Mouse (Mus musculus): ENCODE data around the gene Adcy4. TPM values are rescaled to one million over a fixed set of nuclear protein-coding genes. Genes with fewer than 3 reads are reported as not detected.

The Adcy4 gene
- polyA plus RNA-seq, 1 experiment from 2014 or later: 10.1 TPM

DNA sequence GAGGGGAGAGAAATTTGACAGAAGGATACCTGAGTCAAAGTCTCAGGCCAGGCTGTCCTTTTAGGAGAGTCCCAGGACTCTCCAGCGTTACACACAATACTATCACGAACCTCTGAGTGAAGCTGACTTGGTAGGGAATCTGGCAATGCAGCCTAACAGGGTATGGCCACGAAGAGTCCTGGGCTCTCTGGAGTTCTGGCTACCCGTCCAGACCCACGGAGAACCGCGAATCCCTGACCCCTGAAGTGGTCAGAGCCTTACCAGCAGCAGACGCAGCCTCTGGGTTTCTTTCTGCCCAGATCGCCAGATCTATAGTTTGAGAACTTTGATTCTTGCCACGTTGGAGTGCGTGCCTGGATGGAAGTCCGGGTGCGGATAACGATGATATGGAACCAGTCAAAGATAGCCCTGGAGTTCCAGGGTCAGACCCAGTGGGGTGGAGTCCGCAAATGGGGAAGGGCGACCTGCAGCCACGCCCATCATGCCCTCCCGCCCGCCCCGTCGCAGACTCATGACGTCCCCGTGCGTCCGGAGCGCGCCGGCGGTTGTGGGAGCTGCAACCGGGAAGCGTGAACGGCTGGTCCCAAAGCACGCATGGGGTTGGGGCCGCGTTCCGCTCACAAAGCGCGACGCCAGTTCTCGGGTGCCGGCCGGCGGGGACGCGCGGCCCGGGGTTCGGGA is 38.6 kb downstream of the Adcy4 start, which contains the start of the genes Dhrs1 and Nop9:
Gene Dhrs1 (minus strand): TSS at position 511 of the 681 bp plus-strand sequence.
Gene Nop9 (plus strand): TSS at position 514 of the 681 bp plus-strand sequence.
- Histone ChIP-seq H3K27ac (peak within 1 kb of the TSS; percentile 32; the same call in 1 of the 2 replicates), H3K9ac (peak within 1 kb of the TSS; percentile 80)
- peak; percentile 91 for ATAC-seq (ENCODE audit: low FRiP score, low read depth)

DNA sequence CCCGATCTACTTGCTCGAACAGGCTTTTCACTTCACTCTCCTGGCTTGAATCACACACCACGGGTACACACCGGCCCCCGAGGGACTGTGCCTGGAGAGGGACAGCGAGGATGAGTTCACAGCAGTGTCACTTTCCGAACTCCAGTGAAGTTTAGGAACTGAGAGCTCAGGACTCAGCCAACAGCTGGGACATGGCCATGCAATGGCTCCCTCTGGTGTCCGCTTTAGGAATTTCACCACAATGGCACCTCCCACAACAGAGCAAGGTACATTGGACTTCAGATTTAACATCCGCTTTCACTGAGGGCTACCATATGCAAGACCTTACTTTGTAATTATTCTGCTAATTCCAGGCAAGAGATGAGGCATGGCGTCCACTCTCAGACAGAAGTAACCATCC is 40.2 kb downstream of the Adcy4 start:
- ATAC-seq (ENCODE audit: low FRiP score, low read depth): peak; percentile 44
- 26% methylated on average over 10 of the region's 10 CpGs for WGBS
- no peak overlapping the region for H3K27ac ChIP-seq
- H3K4me1 ChIP-seq: peaks cover 26% of the 10 kb centered on the region
- H3K36me3 ChIP-seq: peaks cover 36% of the 10 kb centered on the region
- H3K9me3 ChIP-seq: no peaks in the 10 kb centered on the region
- no peaks in the 10 kb centered on the region for H3K27me3 ChIP-seq (replicated peaks)
- H3K9ac ChIP-seq: no peak overlapping the region
- peak overlapping the region; percentile 98 for H3K4me2 ChIP-seq (replicated peaks)
- H3K4me3 ChIP-seq: no peak overlapping the region

More for the DNA sequence above, 38.6 kb downstream of the Adcy4 start, which contains the start of the genes Dhrs1 and Nop9:
- peaks cover 26% of the 10 kb centered on the region for H3K4me1 ChIP-seq
- 2% methylated on average over 48 of the region's 48 CpGs for WGBS
- no peaks in the 10 kb centered on the region for H3K27me3 ChIP-seq (replicated peaks)
- H3K4me3 ChIP-seq: peak within 1 kb of the TSS; percentile 84
- no peaks in the 10 kb centered on the region for H3K9me3 ChIP-seq
- H3K36me3 ChIP-seq: peaks cover 32% of the 10 kb centered on the region
- H3K4me2 ChIP-seq (replicated peaks): peak within 1 kb of the TSS; percentile 98

DNA sequence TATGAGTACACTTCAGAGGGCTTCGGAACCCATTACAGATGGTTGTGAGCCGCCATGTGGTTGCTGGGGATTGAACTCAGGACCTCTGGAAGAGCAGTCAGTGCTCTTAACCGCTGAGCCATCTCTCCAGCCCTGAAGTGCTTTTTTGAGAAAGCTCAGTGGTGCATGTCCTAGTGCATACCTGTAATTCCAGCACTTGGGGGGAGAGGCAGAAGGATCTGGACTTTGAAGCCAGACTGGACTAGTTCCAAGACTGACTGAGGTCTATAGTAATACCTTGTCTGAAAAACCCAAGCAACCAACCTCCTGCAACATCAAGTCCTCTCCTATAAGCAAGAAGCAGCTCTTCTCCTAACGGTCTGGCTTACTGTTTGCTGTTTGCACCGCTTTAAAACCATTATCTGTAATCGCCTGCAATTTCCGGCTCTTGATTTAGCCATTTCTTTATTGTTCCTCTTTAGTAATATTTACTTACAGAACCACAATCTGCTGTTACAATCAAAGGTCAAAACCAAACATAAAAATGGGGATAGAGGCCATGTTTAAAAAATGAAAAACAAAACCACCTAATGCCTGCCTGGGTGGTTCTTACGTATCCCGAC is 46.7 kb downstream of the Adcy4 start:
- Histone ChIP-seq H3K36me3 (peaks cover 32% of the 10 kb centered on the region), H3K4me3 (no peak overlapping the region), H3K4me2 (replicated peaks) (no peak overlapping the region), H3K4me1 (no peaks in the 10 kb centered on the region), H3K9ac (no peak overlapping the region), H3K27ac (no peak overlapping the region), H3K9me3 (no peaks in the 10 kb centered on the region), H3K27me3 (replicated peaks) (no peaks in the 10 kb centered on the region)
- WGBS: 89% methylated on average over 9 of the region's 9 CpGs
- ATAC-seq (ENCODE audit: low FRiP score, low read depth): no peak

DNA sequence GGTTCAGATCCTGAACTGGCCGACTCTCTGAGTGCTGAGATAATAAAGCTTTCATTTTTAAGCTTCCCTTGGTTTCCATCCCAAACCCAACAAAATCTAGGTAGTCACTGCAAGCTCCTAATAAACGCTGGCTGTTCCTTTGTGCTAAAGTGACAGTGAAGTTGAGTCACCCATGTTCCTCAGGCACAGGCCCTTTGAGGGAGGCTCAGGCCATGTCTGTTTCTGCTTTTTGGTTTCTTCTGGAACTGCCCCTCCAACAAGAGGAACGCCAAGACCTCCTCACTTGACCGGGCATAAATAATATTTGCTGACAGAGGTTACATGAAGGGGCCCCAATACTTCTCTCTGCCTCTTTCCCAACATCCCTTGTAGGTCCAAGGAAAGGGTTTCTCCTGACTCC is 48.1 kb downstream of the Adcy4 start:
- Histone ChIP-seq H3K4me1 (no peaks in the 10 kb centered on the region), H3K9ac (no peak overlapping the region), H3K4me2 (replicated peaks) (no peak overlapping the region), H3K27me3 (replicated peaks) (no peaks in the 10 kb centered on the region), H3K9me3 (no peaks in the 10 kb centered on the region), H3K27ac (no peak overlapping the region), H3K4me3 (no peak overlapping the region), H3K36me3 (peaks cover 24% of the 10 kb centered on the region)
- 87% methylated on average over 4 of the region's 4 CpGs for WGBS
- no peak for ATAC-seq (ENCODE audit: low FRiP score, low read depth)

DNA sequence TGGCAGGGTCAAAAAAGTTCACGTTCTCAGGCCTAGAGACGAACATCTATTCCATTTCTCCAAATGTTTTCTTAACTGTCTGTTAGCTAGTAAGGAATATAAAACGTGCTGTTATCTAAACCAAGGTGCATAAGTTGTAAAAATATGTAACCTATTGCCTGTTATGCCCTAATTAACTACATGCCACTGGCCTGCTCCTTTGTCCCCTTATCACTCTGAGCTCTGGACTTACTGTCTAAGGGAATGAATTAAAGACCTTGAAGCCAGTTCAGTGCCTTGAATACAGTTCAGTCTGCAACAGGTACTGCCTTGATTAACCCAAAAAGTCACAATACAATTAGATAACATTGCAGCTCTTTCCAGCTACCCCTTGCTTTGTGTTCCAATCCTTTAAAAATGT is 48.6 kb downstream of the Adcy4 start:
- Histone ChIP-seq H3K27me3 (replicated peaks) (no peaks in the 10 kb centered on the region), H3K27ac (no peak overlapping the region), H3K4me3 (no peak overlapping the region), H3K4me2 (replicated peaks) (no peak overlapping the region), H3K4me1 (no peaks in the 10 kb centered on the region), H3K9me3 (no peaks in the 10 kb centered on the region), H3K9ac (no peak overlapping the region), H3K36me3 (peaks cover 20% of the 10 kb centered on the region)
- WGBS: 77% methylated on average over 3 of the region's 3 CpGs
- ATAC-seq (ENCODE audit: low FRiP score, low read depth): no peak

DNA sequence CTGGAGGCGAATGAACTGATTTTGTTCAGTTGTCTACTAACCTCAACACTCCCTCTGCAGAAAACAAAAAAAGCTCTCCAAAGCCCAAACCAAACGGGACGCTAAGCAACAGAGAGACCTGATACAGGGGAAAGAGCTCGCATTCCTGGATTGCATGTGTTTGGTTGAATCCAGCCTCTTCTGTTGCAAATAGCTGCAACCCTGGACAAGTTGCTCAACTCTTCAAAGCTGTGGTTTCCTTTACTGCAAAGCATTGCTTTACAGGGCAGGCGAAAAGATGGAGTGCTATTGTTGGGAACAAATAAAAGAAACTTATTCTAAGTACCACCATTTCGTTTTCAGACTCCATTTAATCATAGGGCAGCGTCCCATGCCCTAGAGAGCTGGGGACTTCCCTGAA is 49.0 kb downstream of the Adcy4 start:
- H3K36me3 ChIP-seq: peaks cover 15% of the 10 kb centered on the region
- 77% methylated on average over 7 of the region's 7 CpGs for WGBS

DNA sequence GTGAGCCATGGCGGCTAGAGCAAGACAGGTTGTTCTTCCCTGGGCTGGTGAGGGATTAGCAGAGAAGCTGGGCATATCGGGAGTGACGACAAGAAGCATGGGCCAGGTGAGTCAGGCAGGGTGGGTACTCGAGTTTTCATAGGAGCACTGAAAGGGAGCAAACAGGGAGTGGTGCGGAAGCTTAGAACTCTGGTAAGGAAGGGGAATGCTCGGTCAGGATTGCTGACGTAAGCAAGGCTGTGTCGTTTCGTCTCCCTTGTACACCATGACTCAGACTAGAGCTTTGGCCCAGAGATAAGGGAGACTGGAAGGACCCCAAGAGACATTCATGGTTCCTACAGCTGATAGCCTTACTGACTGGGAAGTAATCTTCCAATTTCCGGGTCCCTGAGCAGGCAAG is 50.0 kb downstream of the Adcy4 start:
- Histone ChIP-seq H3K27me3 (replicated peaks) (no peaks in the 10 kb centered on the region), H3K4me1 (no peaks in the 10 kb centered on the region), H3K4me3 (no peak overlapping the region), H3K4me2 (replicated peaks) (no peak overlapping the region), H3K9ac (no peak overlapping the region), H3K27ac (no peak overlapping the region), H3K9me3 (no peaks in the 10 kb centered on the region), H3K36me3 (peaks cover 7% of the 10 kb centered on the region)
- ATAC-seq (ENCODE audit: low FRiP score, low read depth): no peak
- WGBS: 79% methylated on average over 10 of the region's 10 CpGs

More for the DNA sequence above, 49.0 kb downstream of the Adcy4 start:
- no peak for ATAC-seq (ENCODE audit: low FRiP score, low read depth)
- Histone ChIP-seq H3K4me3 (no peak overlapping the region), H3K9me3 (no peaks in the 10 kb centered on the region), H3K4me2 (replicated peaks) (no peak overlapping the region), H3K27me3 (replicated peaks) (no peaks in the 10 kb centered on the region), H3K27ac (no peak overlapping the region), H3K4me1 (no peaks in the 10 kb centered on the region), H3K9ac (no peak overlapping the region)

DNA sequence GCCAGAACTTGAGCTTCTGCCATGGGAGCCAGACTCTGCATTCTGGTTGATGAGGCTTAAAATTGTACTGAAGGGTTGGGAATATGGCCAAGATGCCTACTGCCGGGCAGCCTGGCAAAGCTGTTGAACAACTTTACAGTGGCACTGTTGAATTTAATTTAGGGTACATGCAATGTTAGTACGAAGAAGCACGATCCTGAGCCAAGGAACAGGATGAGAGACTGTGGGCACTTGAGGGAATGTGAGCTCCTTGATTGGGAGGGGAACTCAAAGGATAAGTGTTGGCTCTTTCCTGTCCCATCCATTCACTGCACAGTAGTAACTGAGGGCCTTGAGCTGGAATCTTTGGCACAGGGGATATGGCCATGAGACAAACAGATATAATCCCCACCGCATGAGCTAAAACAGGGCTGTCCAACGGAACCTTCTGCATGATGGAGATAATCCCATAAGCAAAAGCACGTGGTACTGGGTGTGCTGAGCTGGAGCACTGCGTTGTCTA is 53.3 kb downstream of the Adcy4 start:
- Histone ChIP-seq H3K4me1 (no peaks in the 10 kb centered on the region), H3K4me3 (no peak overlapping the region), H3K9me3 (no peaks in the 10 kb centered on the region), H3K27me3 (replicated peaks) (no peaks in the 10 kb centered on the region), H3K9ac (no peak overlapping the region), H3K27ac (no peak overlapping the region), H3K36me3 (no peaks in the 10 kb centered on the region), H3K4me2 (replicated peaks) (no peak overlapping the region)
- WGBS: 80% methylated on average over 7 of the region's 7 CpGs
- ATAC-seq (ENCODE audit: low FRiP score, low read depth): no peak

DNA sequence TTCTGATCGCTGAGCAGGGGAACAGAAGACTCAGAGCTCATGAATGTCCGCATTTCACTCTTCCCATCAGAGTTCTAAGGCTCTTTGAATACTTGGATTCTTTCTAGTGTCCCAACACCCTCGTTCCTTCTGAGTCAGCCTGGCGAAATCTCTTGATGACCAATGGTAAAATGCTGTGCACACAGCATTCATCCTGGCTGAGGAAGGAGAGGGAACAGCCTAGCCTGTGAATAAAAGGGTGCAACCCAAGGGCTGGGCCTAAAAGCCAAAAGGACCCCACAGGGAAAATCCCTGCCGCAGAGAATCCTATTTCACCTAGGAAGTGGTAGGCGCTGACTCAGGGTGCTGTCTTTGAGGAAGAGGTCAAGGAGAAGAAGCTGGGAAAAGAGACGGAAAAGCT is 53.8 kb downstream of the Adcy4 start:
- H3K4me1 ChIP-seq: no peaks in the 10 kb centered on the region
- no peak overlapping the region for H3K4me3 ChIP-seq
- no peaks in the 10 kb centered on the region for H3K27me3 ChIP-seq (replicated peaks)
- H3K36me3 ChIP-seq: no peaks in the 10 kb centered on the region
- no peaks in the 10 kb centered on the region for H3K9me3 ChIP-seq
- 76% methylated on average over 7 of the region's 7 CpGs for WGBS
- H3K4me2 ChIP-seq (replicated peaks): no peak overlapping the region
- no peak overlapping the region for H3K9ac ChIP-seq
- no peak for ATAC-seq (ENCODE audit: low FRiP score, low read depth)
- H3K27ac ChIP-seq: no peak overlapping the region

DNA sequence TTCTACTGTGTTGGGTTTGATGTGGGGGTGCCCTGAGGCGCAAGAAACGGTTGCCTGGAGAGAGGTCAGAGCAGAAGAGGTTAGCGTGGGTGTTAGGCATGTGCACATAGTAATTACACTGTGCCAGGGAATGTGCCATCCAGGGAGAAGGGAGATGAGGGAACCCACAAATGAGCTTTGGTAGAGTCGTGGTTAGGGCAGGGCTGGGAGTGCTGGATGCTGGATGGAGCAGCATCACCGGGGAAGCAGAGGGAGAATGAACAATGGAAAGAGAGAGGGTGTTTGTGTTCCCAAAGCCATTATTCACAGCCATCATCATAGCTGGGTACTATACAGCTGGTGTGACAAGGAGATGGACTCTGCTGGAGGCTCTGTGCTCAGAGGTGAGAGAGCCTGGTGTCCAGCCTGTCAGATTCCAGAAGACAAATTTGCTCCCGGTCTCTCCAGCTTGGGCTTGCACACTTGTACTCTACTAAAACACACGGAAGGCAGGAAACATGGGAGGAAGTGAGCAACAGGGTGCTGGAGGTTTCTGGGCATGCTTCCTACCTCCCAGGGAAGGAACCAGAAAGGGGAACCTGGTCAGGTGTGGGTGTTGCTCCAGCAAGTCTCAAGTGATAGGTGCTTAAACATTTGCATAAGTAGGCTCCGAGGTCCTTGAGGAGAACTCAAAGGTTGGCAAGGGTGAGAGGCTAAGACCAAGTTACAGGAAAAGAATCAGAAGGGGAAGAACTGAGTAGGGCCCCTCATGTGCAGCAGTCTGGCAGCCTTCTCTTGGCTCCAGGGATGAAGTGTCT is 55.8 kb downstream of the Adcy4 start:
- Histone ChIP-seq H3K9ac (no peak overlapping the region), H3K4me1 (no peaks in the 10 kb centered on the region), H3K27ac (no peak overlapping the region), H3K4me2 (replicated peaks) (no peak overlapping the region), H3K4me3 (no peak overlapping the region), H3K36me3 (no peaks in the 10 kb centered on the region), H3K27me3 (replicated peaks) (no peaks in the 10 kb centered on the region), H3K9me3 (no peaks in the 10 kb centered on the region)
- 72% methylated on average over 8 of the region's 8 CpGs for WGBS
- ATAC-seq (ENCODE audit: low FRiP score, low read depth): no peak

DNA sequence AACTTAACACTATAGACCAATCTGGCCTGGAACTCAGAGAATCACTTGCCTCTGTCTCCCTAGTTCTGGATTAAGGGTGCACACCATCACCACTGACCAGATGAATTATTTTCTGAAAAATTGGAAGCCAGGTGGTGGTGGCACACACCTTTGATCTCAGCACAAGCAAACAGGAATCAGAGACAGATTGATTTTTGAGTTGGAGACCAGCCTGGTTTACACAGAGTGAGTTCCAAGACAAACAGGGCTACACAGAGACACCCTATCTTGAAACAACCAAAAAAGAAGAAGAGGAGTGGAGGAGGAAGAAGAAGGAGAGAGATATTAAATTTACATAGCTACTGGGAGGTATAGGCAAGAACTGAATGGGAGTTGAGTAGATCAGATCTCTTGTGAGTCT is 57.6 kb downstream of the Adcy4 start:
- Histone ChIP-seq H3K36me3 (no peaks in the 10 kb centered on the region), H3K9ac (no peak overlapping the region), H3K27ac (no peak overlapping the region), H3K9me3 (no peaks in the 10 kb centered on the region), H3K4me2 (replicated peaks) (no peak overlapping the region), H3K27me3 (replicated peaks) (no peaks in the 10 kb centered on the region), H3K4me3 (no peak overlapping the region), H3K4me1 (0 out of 2 replicates have a peak, but pooled peaks cover 4% of the 10 kb centered on the region)
- no peak for ATAC-seq (ENCODE audit: low FRiP score, low read depth)

DNA sequence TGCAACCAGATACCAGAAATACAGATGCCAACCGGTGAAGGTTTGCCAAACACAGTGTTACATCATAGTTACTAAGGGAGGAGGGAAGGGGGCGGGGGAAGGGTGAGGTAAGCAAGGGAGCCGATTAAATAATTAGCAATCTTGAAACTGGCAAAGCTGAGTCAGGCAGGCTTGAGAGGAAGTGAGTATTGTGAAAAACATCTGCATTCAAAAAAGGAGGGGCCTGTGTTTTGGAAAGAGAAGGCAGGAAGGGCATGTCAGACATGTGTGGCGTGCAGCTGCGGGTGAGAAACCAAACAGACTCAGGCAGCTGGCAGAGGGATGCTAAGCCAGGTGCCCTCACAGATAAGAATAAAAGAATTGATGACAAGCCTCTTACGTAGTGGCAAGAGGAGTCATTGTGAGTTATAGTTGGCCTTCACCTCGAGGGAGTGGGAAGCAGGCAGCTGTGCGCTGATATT is 59.5 kb downstream of the Adcy4 start:
- Histone ChIP-seq H3K4me2 (replicated peaks) (no peak overlapping the region), H3K9ac (no peak overlapping the region), H3K9me3 (no peaks in the 10 kb centered on the region), H3K4me1 (0 out of 2 replicates have a peak, but pooled peaks cover 4% of the 10 kb centered on the region), H3K27ac (no peak overlapping the region), H3K4me3 (no peak overlapping the region), H3K27me3 (replicated peaks) (no peaks in the 10 kb centered on the region), H3K36me3 (peaks cover 7% of the 10 kb centered on the region)
- 71% methylated on average over 8 of the region's 8 CpGs for WGBS
- no peak for ATAC-seq (ENCODE audit: low FRiP score, low read depth)

Data from neural tube, embryonic 12.5 days (tissue).